Mouse (Mus musculus): Measurements from ENCODE around the gene Gm21083. TPM values are rescaled to one million over a fixed set of nuclear protein-coding genes. Genes with fewer than 3 reads are reported as not detected.
A peak's percentile ranks its signal among the peaks of the same experiment; 100 is the strongest.
"Not testable (repeated sequence)": the region's sequence is repeated elsewhere in the genome, so short reads cannot be mapped to it uniquely, and the experiment has no call there.

Gm21083 gene
- polyA plus RNA-seq, 1 experiment from 2014 or later: not detected

GRCm38 (mm10) chr5:15603585-15603984 is 26.5 kb downstream of the Gm21083 start:
- DNase-seq (ENCODE audit: low spot score); H3K9ac ChIP-seq (ENCODE audit: low read length); ATAC-seq (replicated peaks; ENCODE audit: low FRiP score); H3K36me3 ChIP-seq (ENCODE audit: control insufficient read depth, insufficient read depth, low read length); H3K4me1 ChIP-seq (replicated peaks; ENCODE audit: control insufficient read depth, insufficient read depth, low read length); H3K27me3 ChIP-seq (ENCODE audit: control insufficient read depth, insufficient read depth, low read length); H3K27ac ChIP-seq (ENCODE audit: low read depth, low read length); H3K4me2 ChIP-seq (ENCODE audit: low read depth, low read length, severe bottlenecking); H3K4me3 ChIP-seq (ENCODE audit: low read depth, low read length): not testable (repeated sequence)
- WGBS: 74% methylated on average over 8 of the region's 8 CpGs
- peaks cover 12% of the 10 kb centered on the region for H3K9me3 ChIP-seq (ENCODE audit: control insufficient read depth, low read length)

GRCm38 (mm10) chr5:15606677-15607076 is 29.5 kb downstream of the Gm21083 start:
- not testable (repeated sequence) for H3K36me3 ChIP-seq (ENCODE audit: control insufficient read depth, insufficient read depth, low read length); H3K9ac ChIP-seq (ENCODE audit: low read length); H3K27ac ChIP-seq (ENCODE audit: low read depth, low read length); H3K4me3 ChIP-seq (ENCODE audit: low read depth, low read length); H3K27me3 ChIP-seq (ENCODE audit: control insufficient read depth, insufficient read depth, low read length); H3K4me1 ChIP-seq (replicated peaks; ENCODE audit: control insufficient read depth, insufficient read depth, low read length); H3K4me2 ChIP-seq (ENCODE audit: low read depth, low read length, severe bottlenecking); DNase-seq (ENCODE audit: low spot score)
- ATAC-seq (replicated peaks; ENCODE audit: low FRiP score): peak; percentile 71
- peaks cover 10% of the 10 kb centered on the region for H3K9me3 ChIP-seq (ENCODE audit: control insufficient read depth, low read length)
- WGBS: 72% methylated on average over 5 of the region's 6 CpGs

GRCm38 (mm10) chr5:15610695-15611094 is 33.6 kb downstream of the Gm21083 start:
- ATAC-seq (replicated peaks; ENCODE audit: low FRiP score); DNase-seq (ENCODE audit: low spot score); H3K4me1 ChIP-seq (replicated peaks; ENCODE audit: control insufficient read depth, insufficient read depth, low read length); H3K4me3 ChIP-seq (ENCODE audit: low read depth, low read length); H3K4me2 ChIP-seq (ENCODE audit: low read depth, low read length, severe bottlenecking); H3K27ac ChIP-seq (ENCODE audit: low read depth, low read length); H3K9me3 ChIP-seq (ENCODE audit: control insufficient read depth, low read length); H3K9ac ChIP-seq (ENCODE audit: low read length); H3K27me3 ChIP-seq (ENCODE audit: control insufficient read depth, insufficient read depth, low read length); H3K36me3 ChIP-seq (ENCODE audit: control insufficient read depth, insufficient read depth, low read length): not testable (repeated sequence)
- WGBS: 12% methylated on average over 1 of the region's 1 CpGs

- not testable (repeated sequence) for H3K4me2 ChIP-seq (ENCODE audit: low read depth, low read length, severe bottlenecking); H3K27me3 ChIP-seq (ENCODE audit: control insufficient read depth, insufficient read depth, low read length); H3K9me3 ChIP-seq (ENCODE audit: control insufficient read depth, low read length); H3K9ac ChIP-seq (ENCODE audit: low read length); ATAC-seq (replicated peaks; ENCODE audit: low FRiP score); H3K27ac ChIP-seq (ENCODE audit: low read depth, low read length); H3K4me1 ChIP-seq (replicated peaks; ENCODE audit: control insufficient read depth, insufficient read depth, low read length); H3K4me3 ChIP-seq (ENCODE audit: low read depth, low read length); DNase-seq (ENCODE audit: low spot score); H3K36me3 ChIP-seq (ENCODE audit: control insufficient read depth, insufficient read depth, low read length)
- WGBS: 79% methylated on average over 3 of the region's 3 CpGs
Observed at GRCm38 (mm10) chr5:15616195-15616594, 39.1 kb downstream of the Gm21083 start.

- H3K36me3 ChIP-seq (ENCODE audit: control insufficient read depth, insufficient read depth, low read length); H3K4me2 ChIP-seq (ENCODE audit: low read depth, low read length, severe bottlenecking); H3K27me3 ChIP-seq (ENCODE audit: control insufficient read depth, insufficient read depth, low read length); H3K4me1 ChIP-seq (replicated peaks; ENCODE audit: control insufficient read depth, insufficient read depth, low read length); ATAC-seq (replicated peaks; ENCODE audit: low FRiP score); H3K27ac ChIP-seq (ENCODE audit: low read depth, low read length); H3K4me3 ChIP-seq (ENCODE audit: low read depth, low read length); DNase-seq (ENCODE audit: low spot score); H3K9me3 ChIP-seq (ENCODE audit: control insufficient read depth, low read length); H3K9ac ChIP-seq (ENCODE audit: low read length): not testable (repeated sequence)
- 77% methylated on average over 1 of the region's 1 CpGs for WGBS
Observed at GRCm38 (mm10) chr5:15618764-15619163, 41.6 kb downstream of the Gm21083 start, which contains the start of gene Speer4d. Gene Speer4d (plus strand): TSS chr5:15619064.

GRCm38 (mm10) chr5:15628136-15628535 is 51.0 kb downstream of the Gm21083 start:
- H3K4me3 ChIP-seq (ENCODE audit: low read depth, low read length); H3K27me3 ChIP-seq (ENCODE audit: control insufficient read depth, insufficient read depth, low read length); H3K27ac ChIP-seq (ENCODE audit: low read depth, low read length); H3K9ac ChIP-seq (ENCODE audit: low read length); H3K9me3 ChIP-seq (ENCODE audit: control insufficient read depth, low read length); H3K36me3 ChIP-seq (ENCODE audit: control insufficient read depth, insufficient read depth, low read length); H3K4me1 ChIP-seq (replicated peaks; ENCODE audit: control insufficient read depth, insufficient read depth, low read length); H3K4me2 ChIP-seq (ENCODE audit: low read depth, low read length, severe bottlenecking); ATAC-seq (replicated peaks; ENCODE audit: low FRiP score); DNase-seq (ENCODE audit: low spot score): not testable (repeated sequence)
- WGBS: 43% methylated on average over 1 of the region's 1 CpGs

- H3K4me3 ChIP-seq (ENCODE audit: low read depth, low read length); H3K4me1 ChIP-seq (replicated peaks; ENCODE audit: control insufficient read depth, insufficient read depth, low read length); H3K36me3 ChIP-seq (ENCODE audit: control insufficient read depth, insufficient read depth, low read length); H3K4me2 ChIP-seq (ENCODE audit: low read depth, low read length, severe bottlenecking); H3K9ac ChIP-seq (ENCODE audit: low read length); DNase-seq (ENCODE audit: low spot score); H3K9me3 ChIP-seq (ENCODE audit: control insufficient read depth, low read length); H3K27ac ChIP-seq (ENCODE audit: low read depth, low read length); H3K27me3 ChIP-seq (ENCODE audit: control insufficient read depth, insufficient read depth, low read length); ATAC-seq (replicated peaks; ENCODE audit: low FRiP score): not testable (repeated sequence)
- WGBS: 32% methylated on average over 5 of the region's 5 CpGs
Observed at GRCm38 (mm10) chr5:15630068-15630467, 52.9 kb downstream of the Gm21083 start.

Other genes starting within 250 kb of the Gm21083 start
- not detected in 2 replicates for gene Gm21149, start 100.8 kb upstream of the Gm21083 start, polyA plus RNA-seq (2014; fragmentation: Nextera tagmentation; extraction: Ambion mirVana)
- gene Gm21190, start 48.1 kb upstream of the Gm21083 start, polyA plus RNA-seq (2014; fragmentation: Nextera tagmentation; extraction: Ambion mirVana): not detected in 2 replicates
- not detected in 2 replicates for gene Speer4d, start 41.7 kb downstream of the Gm21083 start, polyA plus RNA-seq (2014; fragmentation: Nextera tagmentation; extraction: Ambion mirVana)
- not detected in 2 replicates for gene 4930572O03Rik, start 79.7 kb downstream of the Gm21083 start, polyA plus RNA-seq (2014; fragmentation: Nextera tagmentation; extraction: Ambion mirVana)
- gene Speer4c, start 136.9 kb downstream of the Gm21083 start, polyA plus RNA-seq (2014; fragmentation: Nextera tagmentation; extraction: Ambion mirVana): not detected in 2 replicates

Measured in forebrain, embryonic 11.5 days (tissue).